20 mouse cellular contexts compared by ENCODE assay signal in the genomic region with DNA sequence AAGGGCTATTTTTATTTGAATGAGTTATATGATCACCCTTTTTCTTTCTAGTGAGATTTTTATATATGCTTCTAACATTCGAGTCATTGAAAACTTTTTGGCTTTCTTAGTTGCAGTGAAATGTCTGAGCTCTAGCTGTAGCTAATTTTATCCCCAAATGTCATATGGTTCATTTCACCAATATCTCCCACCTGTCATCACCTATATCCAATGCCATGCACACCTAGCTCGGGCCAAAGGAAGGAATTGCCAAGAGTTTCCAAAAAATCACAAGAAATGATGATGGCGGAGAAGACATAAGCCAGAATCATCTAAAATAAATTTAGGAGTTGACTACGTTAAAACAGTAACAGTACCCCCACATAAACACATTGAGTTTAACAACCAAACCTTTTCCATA.
"Had no signal": no experiment of that assay in that cellular context is flagged by ENCODE, and none has a peak within 500 bp of the region (broad histone marks: within the 10 kb centered on the region; RNA-seq: fewer than 3 reads in every experiment).

No protein-coding gene starts in this region.

- H3K9ac ChIP-seq: liver, embryonic 14.5 days; liver, postnatal 0 days; lung, embryonic 14.5 days; midbrain, embryonic 12.5 days; midbrain, embryonic 15.5 days; neural tube, embryonic 12.5 days; neural tube, embryonic 15.5 days had no signal

- H3K9me3 ChIP-seq: midbrain, embryonic 12.5 days; midbrain, embryonic 15.5 days; neural tube, embryonic 12.5 days; neural tube, embryonic 15.5 days had no signal

- H3K27me3 ChIP-seq: midbrain, embryonic 12.5 days; midbrain, embryonic 15.5 days; neural tube, embryonic 12.5 days; neural tube, embryonic 15.5 days had no signal

- H3K4me2 ChIP-seq: lung, embryonic 14.5 days; midbrain, embryonic 12.5 days; midbrain, embryonic 15.5 days; neural tube, embryonic 12.5 days; neural tube, embryonic 15.5 days had no signal

- H3K4me1 ChIP-seq: midbrain, embryonic 12.5 days; midbrain, embryonic 15.5 days; neural tube, embryonic 12.5 days; neural tube, embryonic 15.5 days had no signal

- DNase-seq: kidney, postnatal 10 days; kidney, postnatal 36 days; layer of hippocampus, postnatal 36 days; liver, postnatal 0 days; lung, embryonic 14.5 days; right cerebral cortex, adult 18-20 months; right cerebral cortex, postnatal 14 days; right cerebral cortex, postnatal 4 days; thymus, adult 2 months; thymus, postnatal 14 days; thymus, postnatal 4 days had no signal

- H3K27ac ChIP-seq: left cerebral cortex, adult 2 months; liver, embryonic 14.5 days; macrophage; midbrain, embryonic 12.5 days; midbrain, embryonic 15.5 days; neural tube, embryonic 12.5 days; neural tube, embryonic 15.5 days; stomach, postnatal 0 days had no signal

- ATAC-seq: liver, postnatal 0 days; lung, postnatal 0 days; midbrain, embryonic 15.5 days had no signal

- H3K4me3 ChIP-seq: left cerebral cortex, adult 2 months; midbrain, embryonic 12.5 days; midbrain, embryonic 15.5 days; neural tube, embryonic 12.5 days; neural tube, embryonic 15.5 days had no signal

- H3K36me3 ChIP-seq: midbrain, embryonic 12.5 days; midbrain, embryonic 15.5 days; neural tube, embryonic 12.5 days; neural tube, embryonic 15.5 days had no signal
